Mouse (Mus musculus): Measurements from ENCODE around the gene Ccne1.

Gene Ccne1

DNA sequence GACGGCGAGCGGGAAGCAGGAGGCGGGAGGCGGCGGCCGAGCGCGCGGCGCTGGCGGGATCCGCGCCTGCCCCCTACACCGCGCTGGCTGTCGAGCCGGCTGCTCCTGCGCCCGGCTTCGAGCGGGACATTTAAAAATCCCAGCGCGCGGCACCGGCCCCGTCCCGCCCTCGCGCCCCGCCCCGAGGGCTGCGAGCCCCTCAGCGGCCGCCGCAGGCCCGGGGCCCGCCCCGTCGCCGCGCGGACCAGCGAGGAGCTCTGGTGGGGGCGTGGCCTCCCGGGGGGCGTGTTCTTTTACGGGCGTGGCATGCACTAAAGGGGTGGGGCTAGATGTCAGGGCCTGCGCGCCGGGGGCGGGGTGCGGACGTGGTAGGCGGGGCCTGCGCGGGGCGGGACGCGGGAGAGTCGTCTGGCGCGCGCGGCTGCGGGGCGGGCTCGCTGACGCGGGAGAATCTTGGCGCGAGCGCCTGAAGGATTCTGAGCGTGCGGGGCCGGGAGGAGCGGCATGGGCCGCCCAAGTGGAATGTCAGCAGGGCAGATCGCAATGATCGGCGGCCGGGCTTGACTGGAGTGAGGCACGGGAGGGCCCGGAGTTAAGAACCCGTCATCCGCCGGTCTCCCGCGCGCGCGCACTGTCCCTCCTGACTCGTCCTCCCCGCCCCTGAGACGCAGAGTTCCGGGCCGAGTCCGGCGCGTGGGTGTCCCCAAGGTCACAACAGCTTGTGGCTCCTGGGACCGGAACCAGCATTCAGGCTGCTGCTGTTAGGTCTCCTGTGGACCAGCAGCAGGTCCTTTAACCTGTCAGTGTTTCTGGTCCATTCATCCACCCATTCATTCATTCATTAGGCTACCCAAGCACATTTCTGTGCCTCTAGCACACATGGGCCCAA lies at the start of gene Ccne1:
Ccne1 (minus strand) TSS at position 164 of the 889 bp plus-strand sequence.
- in situ Hi-C loops (cut with MboI; ENCODE audit: low sequenced_read_pairs) = no loop called here

DNA sequence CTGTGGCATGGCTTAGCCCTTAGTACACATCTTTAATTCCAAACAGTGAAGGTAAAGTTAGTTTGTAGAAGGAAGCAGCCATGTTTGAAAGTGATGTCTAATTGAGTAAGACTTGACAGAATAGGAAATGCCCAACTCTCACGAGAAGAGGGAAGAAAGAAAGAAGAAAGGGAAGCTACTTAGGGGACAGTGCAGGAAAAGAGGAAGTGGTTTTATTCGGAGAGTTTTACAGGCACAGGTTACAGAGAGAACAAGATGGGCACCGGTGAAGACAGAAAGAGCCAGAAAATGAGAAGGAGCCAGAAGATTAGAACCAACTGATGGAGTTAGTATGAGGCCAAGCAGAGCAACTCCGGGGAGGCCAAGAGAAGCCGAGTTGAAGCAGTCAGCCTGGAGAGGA lies 48.5 kb upstream of the Ccne1 start:
- in situ Hi-C loops (cut with MboI; ENCODE audit: low sequenced_read_pairs) = no loop called here

DNA sequence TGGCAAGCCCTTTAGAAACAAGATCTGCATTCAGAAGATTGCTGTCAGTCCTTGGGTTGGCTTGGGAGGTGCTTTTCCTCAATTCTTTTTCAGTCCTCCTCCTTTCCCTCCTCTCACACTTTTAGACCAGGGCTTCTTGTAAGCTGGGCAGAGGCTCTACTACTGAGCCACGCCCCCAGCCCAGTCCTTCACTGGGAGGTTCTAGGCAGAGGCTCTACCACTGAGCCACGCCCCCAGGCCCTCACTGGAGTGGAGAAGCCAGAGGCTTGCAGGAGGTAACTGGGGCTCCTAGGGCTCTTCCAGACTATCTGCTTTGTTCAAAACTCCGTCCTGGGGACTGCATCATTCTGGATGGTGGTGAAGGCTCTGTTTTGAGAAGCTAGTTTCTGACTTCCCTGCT lies 45.2 kb upstream of the Ccne1 start:
- in situ Hi-C loops (cut with MboI; ENCODE audit: low sequenced_read_pairs) = no loop called here

DNA sequence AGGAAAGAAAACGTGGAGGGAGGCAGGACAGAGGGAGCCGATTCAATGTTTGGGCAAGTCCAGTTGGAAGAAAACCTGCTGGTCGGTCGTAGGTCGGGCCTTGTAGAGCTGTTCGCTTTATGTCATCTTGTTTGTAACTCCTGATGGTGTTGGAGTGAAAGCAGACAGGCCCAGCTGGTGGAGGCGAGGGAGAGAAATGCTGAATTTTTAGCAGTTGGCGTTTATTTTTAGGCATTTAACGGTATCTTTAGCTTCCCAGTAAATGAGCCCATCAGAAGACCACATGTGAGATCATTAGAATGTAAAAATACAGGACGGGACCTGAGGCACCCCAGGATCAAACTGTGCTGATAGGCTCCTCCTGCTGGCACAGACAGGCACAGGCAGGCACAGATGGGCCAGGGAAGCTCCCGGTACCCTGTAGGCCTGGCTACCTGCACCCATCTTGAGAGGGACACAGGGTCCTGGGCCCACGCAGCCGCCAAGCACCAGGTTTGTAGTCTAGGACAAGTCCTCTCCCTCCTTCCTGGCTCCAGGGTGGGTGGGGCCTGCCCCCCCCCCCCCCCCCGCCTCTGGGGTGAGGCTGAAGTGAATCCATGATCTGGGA lies 44.5 kb upstream of the Ccne1 start:
- in situ Hi-C loops (cut with MboI; ENCODE audit: low sequenced_read_pairs) = no loop called here

DNA sequence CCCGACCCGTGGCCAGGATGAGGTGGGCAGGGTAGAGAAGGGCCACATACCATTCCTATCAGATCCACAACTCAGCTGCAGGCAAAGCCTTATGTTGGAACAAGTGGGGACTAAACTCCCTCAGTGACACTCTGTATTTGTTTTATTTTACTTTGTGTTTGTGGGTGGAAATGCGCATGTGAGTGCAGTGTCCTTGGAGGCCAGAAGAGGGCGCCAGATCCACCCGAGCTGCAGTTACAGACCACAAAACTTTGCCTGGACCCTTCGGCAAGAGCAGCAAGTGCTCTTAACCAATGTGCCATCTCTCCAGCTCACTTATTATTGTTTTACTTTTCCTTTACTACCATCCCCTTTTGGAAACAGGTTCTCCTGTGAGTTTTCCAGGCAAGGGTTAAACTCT lies 40.1 kb upstream of the Ccne1 start:
- in situ Hi-C loops (cut with MboI; ENCODE audit: low sequenced_read_pairs) = no loop called here

DNA sequence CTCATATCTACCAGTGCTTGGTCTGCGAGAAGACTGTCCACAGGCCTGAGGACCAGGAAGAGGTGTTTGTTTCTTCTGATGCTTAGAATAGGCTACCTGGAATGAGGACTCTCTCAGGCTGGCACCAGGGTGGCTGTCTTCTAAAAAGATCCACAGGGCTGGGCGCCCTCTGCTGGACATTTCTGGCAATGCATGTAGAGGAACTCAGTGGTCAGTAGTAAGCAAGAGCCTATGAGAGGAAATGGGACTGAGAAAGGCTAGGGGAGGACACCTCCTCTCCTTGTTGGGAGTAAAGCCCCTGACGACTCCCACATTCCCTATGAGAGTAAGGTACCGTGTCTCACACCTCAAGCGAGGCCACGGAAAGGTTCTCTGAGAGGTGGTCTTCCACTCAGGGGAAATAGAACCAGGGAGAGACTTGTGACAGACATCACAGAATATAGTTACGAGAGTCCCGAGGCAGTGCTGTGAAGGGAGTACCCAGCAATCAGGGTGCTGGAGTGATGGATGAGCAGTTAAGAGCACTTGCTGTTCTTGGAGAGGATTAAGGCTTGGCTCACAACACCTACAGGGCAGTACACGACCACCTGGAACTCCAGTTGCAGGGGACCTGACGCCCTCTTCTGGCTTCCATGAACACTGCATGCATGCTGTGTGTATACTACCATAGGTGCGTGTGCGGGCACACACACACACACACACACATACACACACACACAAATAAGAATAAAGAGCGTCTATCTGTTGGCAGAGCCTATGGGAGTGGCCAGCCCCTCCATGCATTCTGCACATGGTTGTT lies 34.6 kb upstream of the Ccne1 start:
- in situ Hi-C loops (cut with MboI; ENCODE audit: low sequenced_read_pairs) = no loop called here

DNA sequence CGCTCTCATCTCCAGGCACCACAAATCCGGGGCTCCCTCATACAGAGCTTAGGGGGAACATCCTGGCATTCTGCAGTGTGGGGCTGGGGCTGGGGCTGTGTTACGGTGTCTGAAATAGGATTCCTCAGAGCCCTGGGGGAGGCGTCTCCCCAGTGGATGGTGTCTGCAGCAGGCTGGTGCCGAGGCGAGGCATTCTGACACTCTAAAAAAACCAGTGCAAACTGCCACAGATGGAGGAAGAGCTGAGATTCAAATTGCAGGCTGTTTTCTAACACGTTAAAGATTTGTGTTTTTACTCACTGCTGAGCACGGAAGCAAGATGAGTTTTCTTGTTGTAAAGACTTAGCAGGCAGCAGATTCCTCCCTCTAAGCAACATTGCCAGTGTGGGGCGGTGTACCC lies 33.0 kb upstream of the Ccne1 start:
- in situ Hi-C loops (cut with MboI; ENCODE audit: low sequenced_read_pairs) = no loop called here

DNA sequence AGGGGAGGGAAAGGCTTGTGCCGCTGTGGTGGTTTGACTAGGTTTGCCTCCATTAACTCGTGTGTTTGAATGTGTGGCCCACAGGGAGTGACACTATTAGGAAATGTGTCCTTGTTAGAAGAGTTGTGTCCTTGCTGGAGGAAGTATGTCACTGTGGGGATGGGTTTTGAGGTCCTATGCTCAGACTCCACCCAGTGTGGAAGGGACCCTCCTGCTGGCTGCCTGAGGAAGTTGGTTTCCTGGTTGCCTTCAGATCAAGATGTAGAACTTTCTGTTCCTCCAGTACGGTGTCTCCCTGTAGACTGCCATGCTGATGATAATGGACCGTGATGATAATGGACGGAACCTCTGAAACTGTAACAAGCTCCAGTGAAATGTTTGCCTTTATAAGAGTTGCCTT lies 27.1 kb upstream of the Ccne1 start:
- in situ Hi-C loops (cut with MboI; ENCODE audit: low sequenced_read_pairs) = no loop called here

DNA sequence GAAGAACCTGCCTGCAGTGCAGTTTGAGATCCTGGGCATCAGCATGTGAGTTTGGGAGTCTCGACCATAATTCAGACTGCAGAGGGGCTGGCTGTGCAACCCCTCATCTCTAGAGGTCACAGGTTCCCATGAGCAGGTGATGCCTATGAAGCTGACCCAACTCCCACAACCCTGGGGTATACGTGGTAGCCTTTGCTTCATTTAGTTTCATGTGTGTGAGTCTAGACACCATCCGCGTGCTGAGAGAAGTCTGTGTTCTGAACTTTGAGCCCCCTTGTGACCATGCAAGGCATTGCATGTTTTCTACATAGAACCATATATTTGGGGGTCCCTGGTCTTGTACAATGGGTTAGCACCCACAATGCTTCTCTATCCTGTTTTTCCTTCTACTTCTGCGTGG lies 23.9 kb upstream of the Ccne1 start:
- in situ Hi-C loops (cut with MboI; ENCODE audit: low sequenced_read_pairs) = no loop called here

DNA sequence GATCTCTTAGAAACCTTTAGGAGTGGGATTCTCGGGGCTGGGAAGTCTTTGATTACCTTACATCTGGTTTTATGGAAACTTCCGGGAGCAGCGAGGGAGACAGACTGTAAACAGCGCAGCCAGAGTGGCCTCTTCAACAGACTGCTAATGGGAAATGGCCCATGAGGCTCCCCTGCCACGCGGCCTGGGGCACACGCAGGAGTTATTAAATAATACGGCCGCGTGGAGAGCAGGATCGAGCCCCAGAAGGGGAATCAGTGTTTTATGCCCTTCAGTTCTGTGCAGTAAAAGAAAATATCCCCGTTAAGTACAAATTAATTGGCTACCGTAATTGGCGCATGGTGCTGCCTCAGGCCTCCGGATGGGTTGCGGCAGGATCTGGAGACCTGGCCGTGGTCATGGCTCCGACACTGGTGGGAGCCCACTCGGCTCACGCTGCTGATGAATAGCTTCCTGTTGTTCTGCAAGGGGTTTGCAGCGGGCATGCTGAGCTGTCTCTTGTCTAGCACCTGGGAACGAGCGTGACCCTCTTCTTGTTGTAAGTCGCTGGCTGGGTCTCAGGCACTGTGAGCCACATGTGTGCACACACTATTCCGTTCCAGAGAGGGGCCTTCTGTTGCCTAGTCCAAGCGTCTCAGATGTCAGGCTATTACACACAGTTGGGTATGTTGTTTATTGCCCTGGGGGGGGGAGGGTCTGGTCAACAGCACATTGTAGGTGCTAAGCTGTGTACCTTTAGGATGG lies 22.8 kb upstream of the Ccne1 start:
- in situ Hi-C loops (cut with MboI; ENCODE audit: low sequenced_read_pairs) = loop anchor here (10.0 kb wide), 2 partner anchors 65 to 145 kb away; no protein-coding TSS in a partner anchor

DNA sequence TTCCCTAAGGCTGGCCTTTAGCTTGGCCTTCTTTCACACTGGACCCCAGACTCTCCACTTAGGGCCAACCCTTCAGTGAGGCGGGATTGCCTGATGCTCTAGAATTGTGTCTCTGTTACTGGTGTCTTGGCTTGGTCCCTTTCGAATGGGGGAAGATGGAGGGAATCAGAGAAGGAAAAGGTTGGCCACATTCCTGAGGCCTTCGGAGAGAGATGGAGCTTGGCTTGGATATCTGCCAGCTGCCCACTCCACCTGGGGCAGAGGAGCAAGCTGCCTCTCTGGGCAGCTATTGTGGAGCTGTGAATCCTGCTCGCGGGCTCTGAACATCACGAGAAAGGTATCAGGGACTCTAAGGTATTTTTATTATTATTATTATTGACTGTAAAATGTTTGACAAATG lies 22.2 kb upstream of the Ccne1 start:
- in situ Hi-C loops (cut with MboI; ENCODE audit: low sequenced_read_pairs) = loop anchor here (10.0 kb wide), 2 partner anchors 65 to 145 kb away; no protein-coding TSS in a partner anchor

DNA sequence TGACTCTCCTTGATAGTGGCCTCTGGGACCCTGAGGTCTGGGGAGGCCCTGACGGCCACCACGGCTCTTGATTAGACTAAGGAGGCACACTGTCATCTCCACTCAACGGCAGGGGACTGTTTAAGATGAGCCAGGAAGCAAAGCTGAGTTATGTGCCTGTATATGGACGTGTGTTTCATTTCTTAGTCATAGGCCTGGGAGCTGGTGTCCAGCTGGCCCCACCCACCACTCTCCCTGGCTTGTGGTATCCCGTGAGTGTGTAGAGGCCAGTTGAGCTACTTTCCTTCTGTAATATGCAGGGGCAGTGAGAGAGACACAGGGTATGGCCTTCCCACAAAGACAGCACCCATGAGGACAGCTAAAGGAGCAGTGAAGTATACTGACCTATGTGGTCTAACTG lies 20.9 kb upstream of the Ccne1 start:
- in situ Hi-C loops (cut with MboI; ENCODE audit: low sequenced_read_pairs) = loop anchor here (10.0 kb wide), 2 partner anchors 63 to 143 kb away; no protein-coding TSS in a partner anchor

DNA sequence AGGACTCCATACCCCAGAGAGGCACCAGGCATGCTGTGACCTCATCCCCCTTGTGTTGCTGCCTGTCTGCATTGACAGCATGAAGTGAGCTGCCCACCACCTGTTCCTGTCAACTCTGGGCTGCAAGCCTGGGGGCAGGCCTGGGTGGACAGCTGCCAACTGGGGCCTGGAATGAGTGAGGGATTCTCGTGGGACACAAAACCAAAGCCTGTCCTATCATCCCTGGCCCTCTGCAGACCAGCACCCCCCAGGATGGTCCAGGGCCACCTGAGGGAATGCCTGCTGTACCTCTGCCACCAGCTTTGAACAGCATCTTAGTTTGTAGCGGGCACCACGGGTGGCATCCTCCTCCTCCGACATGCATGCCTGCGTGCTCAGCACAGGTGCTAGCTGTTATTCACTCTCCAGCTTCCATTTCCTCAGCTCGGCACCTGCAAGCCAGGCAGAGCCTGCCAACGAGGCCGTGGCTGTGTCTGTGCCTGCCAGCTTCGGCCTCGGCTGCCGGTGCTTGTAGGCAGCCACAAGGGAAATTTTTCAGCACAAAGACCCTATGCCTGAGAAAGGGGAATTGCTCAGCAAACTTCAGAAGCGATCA lies 18.3 kb upstream of the Ccne1 start:
- in situ Hi-C loops (cut with MboI; ENCODE audit: low sequenced_read_pairs) = loop anchor here (10.0 kb wide), 2 partner anchors 61 to 141 kb away; no protein-coding TSS in a partner anchor

DNA sequence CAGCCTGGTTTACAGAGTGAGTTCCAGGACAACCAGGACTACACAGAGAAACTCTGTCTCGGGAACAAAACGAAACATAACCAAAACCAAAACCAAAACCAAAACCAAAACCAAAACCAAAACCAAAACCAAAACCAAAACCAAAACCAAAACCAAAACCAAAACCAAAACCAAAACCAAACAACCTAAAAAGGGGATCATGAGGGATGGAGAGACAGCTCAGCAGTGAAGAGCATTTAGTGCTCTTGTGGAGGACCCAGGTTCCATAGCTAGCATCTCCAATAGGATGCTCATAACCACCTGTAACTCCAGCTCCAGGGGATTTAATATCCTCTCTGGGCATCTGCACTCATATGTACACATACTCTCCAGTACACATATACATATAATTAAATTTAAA lies 16.8 kb upstream of the Ccne1 start:
- in situ Hi-C loops (cut with MboI; ENCODE audit: low sequenced_read_pairs) = loop anchor here (10.0 kb wide), 2 partner anchors 59 to 139 kb away; no protein-coding TSS in a partner anchor

DNA sequence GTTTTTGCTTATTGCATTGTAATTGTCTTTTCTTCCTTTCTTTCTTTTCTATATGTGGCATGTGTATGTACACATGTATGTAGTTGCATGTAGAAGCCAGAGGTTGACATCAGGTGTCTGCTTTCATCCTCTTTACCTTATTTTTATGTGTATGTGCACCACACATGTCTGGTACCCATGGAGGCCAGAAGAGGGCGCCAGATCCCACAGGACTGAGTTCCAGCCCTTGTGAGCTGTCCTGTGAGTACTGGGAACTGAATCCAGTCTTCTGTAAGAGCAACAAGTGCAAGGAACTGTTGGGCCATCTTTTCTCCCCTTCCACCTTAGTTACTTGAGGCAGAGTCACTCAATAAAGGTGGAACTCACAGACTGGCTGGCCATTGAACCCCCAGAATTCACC lies 11.3 kb upstream of the Ccne1 start:
- in situ Hi-C loops (cut with MboI; ENCODE audit: low sequenced_read_pairs) = no loop called here

DNA sequence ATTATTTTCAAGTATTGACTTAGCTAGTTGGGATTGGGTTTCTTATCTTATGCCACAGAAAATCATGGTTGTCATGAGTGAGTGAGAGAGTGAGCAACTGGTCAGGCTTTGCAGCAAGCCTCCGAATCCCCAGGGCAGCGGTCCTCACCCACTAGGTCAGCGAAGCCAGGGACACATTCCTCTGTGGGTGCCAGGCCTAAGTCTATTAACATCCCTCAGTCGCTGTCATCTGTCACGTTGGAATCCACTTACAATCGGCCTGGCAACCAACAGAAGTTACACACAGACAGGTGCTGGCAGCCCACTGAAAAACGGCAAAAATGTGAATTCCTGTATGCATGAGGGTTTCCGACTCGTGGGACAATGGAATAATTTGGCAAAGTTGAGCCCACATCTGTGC lies 5.1 kb upstream of the Ccne1 start:
- in situ Hi-C loops (cut with MboI; ENCODE audit: low sequenced_read_pairs) = no loop called here

DNA sequence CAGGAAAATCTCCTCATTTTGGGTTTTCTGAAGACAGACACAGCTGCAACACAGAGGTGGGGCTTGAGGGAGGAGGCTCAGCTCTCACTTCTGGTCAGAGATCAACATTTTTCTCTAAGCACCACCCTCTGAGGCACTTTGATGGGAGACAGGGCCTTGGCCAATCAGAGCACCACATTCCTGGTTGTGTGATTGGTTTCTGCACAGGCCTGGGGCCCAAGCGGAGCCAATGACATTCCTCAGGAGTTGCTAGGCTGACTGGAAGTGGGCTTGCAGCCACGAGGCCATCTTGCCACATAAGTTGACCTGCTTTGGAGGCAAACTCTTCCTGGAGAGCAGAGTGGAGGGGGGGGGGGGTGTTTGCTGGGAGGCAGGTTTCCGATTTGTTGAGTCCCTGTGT lies 4.7 kb upstream of the Ccne1 start:
- in situ Hi-C loops (cut with MboI; ENCODE audit: low sequenced_read_pairs) = no loop called here

DNA sequence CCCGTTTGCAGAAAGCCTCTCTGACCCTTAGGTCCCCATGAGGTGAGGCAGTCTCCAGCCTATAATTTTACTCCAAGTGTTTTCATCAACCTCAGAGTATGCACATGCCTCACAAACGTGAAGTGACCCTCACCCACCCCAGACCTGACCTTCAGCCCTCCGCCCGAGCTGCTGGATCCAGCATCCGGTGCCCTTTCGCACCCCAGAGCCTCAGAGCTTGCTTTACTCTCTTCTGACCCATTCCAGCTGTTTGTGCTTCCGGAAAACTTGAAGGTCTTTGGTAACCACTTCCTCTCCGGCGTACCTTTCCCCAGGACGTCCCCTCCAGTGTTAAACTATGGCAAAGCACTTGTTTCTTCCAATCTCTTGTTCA lies 912 bp upstream of the Ccne1 start:
- in situ Hi-C loops (cut with MboI; ENCODE audit: low sequenced_read_pairs) = no loop called here

DNA sequence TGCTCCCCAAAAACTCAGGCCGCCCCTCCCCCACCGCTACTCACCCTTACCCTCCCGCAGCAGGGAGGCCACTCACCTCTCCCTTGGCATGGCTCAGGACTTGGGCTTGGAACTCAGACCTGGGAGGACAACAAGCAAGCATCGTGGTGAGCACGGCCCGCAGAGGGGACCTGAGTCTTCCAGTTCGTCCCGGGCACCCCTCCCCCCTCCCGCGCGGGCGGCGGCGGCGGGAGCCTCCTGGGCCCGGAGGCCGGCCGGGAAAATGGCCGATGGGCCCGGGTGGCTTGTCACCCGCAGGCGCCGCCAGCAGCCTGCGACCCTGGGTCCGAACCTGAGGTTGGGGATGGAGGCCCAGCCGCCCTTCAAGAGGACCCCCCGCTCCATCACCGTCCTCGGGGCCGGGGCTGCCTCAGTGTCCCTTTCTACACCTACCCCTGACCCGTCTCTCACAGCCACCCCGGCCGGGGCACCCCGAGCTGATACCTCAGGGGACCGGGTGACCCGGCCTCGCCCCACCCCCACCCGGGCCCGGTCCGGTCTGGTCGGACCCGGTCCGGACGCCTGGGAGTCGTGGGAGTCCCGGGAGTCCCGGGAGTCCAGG lies 523 bp downstream of the Ccne1 start:
- in situ Hi-C loops (cut with MboI; ENCODE audit: low sequenced_read_pairs) = no loop called here

DNA sequence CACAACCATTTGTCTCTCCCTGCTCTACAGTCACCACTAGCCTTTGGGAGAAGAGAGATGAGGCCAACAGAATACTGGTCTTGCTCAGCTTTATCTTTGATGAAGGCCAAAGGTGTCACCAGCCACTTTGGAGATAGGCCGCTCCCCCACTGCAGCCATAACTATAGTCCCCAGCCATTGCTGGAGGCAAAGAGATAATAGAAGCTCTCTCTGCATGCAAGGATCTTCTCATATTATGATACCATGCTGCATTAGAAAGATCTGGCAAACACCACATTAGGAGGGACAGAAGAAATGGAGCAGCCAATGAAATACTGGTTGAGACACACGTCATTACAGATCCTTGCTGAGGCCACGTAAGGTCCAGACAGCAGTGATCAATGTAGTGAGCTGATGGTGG lies 2.0 kb downstream of the Ccne1 start:
- in situ Hi-C loops (cut with MboI; ENCODE audit: low sequenced_read_pairs) = no loop called here

Measured in CH12F3 (cell line).